Mouse (Mus musculus) left cerebral cortex, adult 2 months (tissue): ENCODE results near the gene Ywhah. TPM values are rescaled to one million over a fixed set of nuclear protein-coding genes. Genes with fewer than 3 reads are reported as not detected.
A peak's percentile ranks its signal among the peaks of the same experiment; 100 is the strongest.

ENCODE experiments used
- DNase-seq, 2 experiments: peaks; one replicate each; pipeline ENCODE4 v3.0.0; 2021 to 2022; ENCODE audit warnings: low spot score in 2 of 2, mixed read lengths in 1 of 2; ENCODE audit errors: extremely low spot score in 1 of 2
- H3K27ac ChIP-seq: fragments of 200-600 bp; 2 replicates; pipeline ENCODE4 v1.8.1; 2022
- H3K4me3 ChIP-seq: fragments of 200-600 bp; 2 replicates; pipeline ENCODE4 v1.8.1; 2022
- CTCF ChIP-seq: fragments of 200-600 bp; IDR thresholded peaks from 2 replicates; pipeline ENCODE4 v1.8.1; 2022; ENCODE audit warnings: antibody characterized with exemption, mild to moderate bottlenecking, moderate library complexity
- intact Hi-C: fragments of 180-260 bp; cut with DNase I; formaldehyde crosslinking; loops from one replicate; pipeline ENCODE4 v1.15.1; 2025
- long read RNA-seq, 2 experiments: library from polyadenylated mRNA; stranded (forward); transcript quantifications; one replicate each; pipeline ENCODE4 v2.0.0; 2021; ENCODE audit warnings: borderline mapping rate in 2 of 2
- total RNA-seq, 2 experiments: library from RNA; stranded (reverse); gene quantifications; 2 replicates each; pipeline ENCODE4 v1.2.3; 2021

The Ywhah gene
- total RNA-seq: 1,000 to 10,000 TPM; 1,061 to 1,220 TPM
- long read RNA-seq, experiment 1, transcript Ywhah-201 (2 exons, 1,764 nt): major isoform, 1,479 of 1,514 reads
- long read RNA-seq, experiment 1, partial matches to known transcripts: 4 of 1,514 reads
- long read RNA-seq, experiment 1, other reads (novel, unspliced or antisense): 28 of 1,514 reads
- long read RNA-seq, experiment 2, transcript Ywhah-201 (2 exons, 1,764 nt): major isoform, 866 of 885 reads
- long read RNA-seq, experiment 2, transcript Ywhah-204 (1 exons, 2,181 nt): minor isoform, 5 of 885 reads
- long read RNA-seq, experiment 2, partial matches to known transcripts: 12 of 885 reads
- long read RNA-seq, experiment 2, other reads (novel, unspliced or antisense): 2 of 885 reads

DNA sequence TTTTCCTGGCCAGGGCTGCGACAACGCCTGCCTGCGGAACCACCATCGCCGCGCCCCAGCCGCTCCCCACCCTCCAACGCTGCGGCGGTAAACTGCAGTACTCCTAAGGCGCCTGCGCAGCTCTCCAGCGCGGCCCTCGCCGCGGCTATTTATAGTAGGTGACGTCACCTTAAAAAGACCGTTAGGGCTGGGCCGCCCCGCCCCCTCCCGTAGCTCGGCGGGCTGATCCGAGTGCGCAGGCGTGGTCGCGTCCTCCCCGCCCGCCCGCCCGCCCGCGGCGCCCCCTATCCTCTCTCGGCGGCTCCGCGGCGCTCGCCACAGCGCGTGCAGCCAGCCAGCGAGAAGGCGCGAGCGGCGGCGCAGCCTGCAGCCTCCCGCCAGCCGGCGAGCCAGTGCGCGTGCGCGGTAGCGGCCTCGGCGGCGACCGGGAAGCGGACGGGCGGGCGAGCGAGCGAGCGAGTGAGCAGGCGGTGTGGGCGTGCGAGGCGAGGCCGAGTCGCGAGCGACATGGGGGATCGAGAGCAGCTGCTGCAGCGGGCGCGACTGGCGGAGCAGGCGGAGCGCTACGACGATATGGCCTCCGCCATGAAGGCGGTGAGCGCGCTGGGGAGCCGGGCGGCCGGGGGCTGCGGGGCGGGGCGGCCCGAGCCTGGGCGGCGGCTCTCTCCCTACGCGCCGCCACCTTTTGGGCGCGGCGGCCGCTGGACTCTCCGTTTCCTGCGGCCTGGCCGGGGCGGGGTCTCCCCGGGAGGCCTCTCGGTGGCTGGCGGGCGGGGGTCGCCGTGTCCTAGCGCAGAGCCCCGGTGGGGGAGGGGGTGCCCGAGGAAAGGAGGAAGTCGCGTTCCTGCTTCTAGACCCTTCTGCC, at the start of gene Ywhah:
Gene Ywhah (plus strand): TSS at position 256 of the 865 bp plus-strand sequence.
- intact Hi-C loops: loop anchor here (1.0 to 2.0 kb wide), 2 partner anchors 28 to 68 kb away; no protein-coding TSS in a partner anchor
- H3K27ac ChIP-seq: peak within 1 kb of the TSS; percentile 100
- peak; percentile 68 for TF ChIP-seq CTCF
- H3K4me3 ChIP-seq: peak within 1 kb of the TSS; percentile 66
- peak; percentile 97 to 98 for DNase-seq

DNA sequence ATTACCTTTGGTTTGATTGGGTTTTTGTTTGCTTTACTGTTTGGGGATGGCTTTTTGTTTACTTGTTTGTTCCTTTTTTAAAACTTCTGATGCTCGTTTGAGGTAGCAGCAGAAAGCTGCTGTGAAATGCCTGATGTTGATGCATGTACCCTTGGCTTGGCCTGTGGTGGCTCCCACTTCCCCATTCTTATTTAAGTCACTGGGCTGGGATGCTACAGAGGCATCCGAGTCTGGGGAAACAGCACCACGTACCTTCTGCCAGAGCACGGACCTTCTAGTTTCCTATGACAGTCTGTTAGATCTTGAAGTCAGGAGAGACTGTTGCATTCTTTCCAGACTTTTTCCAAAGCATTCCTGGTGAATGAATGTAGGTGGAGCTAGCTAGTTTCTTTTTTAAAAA, 42.1 kb upstream of the Ywhah start:
- DNase-seq: no peak
- no peak overlapping the region for H3K4me3 ChIP-seq
- TF ChIP-seq CTCF: no peak
- intact Hi-C loops: no loop called here
- peak overlapping the region; percentile 80 for H3K27ac ChIP-seq

DNA sequence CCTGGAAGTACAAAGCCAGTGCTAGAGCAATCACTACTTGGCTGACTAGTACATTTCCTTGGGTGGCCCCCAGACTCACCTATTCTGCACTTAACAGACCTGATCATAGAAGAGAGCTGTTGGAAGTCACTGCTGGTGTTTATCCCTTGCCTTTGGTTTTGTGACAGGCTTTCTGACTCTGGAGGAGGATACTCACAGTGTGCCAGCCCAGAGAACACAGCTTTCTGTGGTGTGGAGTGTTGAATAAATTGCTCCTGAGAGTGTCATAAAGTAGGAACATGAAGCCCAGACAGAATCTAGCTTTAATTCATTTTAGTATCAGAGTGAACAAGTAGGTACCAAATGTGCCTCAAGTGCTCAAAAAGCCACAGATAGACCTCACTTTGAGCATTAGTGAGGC, 41.4 kb upstream of the Ywhah start:
- no peak for DNase-seq
- peak overlapping the region; percentile 80 for H3K27ac ChIP-seq

DNA sequence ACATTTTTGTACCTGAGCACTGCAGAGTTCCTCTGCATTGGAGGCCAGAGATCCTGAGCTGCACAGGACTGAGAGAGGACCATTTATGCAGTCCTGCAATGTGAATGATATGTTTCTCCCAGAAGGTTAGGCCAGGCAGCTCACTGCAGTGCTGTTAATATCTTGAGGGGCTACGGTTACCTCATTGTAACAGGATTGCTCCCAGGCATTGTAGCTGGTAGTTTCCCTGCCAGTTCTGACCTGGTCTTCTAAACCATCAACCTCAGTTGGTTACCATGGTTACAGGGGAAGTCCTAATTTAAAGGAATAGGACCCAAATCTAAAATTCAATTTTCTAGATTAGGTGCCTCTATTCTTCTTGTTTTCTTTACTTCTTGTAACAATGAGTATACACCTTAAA, 33.2 kb upstream of the Ywhah start:
- intact Hi-C loops: no loop called here
- peak overlapping the region; percentile 38; the same call in 1 of the 2 replicates for H3K27ac ChIP-seq
- DNase-seq: no peak
- TF ChIP-seq CTCF: no peak
- H3K4me3 ChIP-seq: no peak overlapping the region

More for the DNA sequence above, 41.4 kb upstream of the Ywhah start:
- no peak for TF ChIP-seq CTCF
- no peak overlapping the region for H3K4me3 ChIP-seq
- intact Hi-C loops: no loop called here

DNA sequence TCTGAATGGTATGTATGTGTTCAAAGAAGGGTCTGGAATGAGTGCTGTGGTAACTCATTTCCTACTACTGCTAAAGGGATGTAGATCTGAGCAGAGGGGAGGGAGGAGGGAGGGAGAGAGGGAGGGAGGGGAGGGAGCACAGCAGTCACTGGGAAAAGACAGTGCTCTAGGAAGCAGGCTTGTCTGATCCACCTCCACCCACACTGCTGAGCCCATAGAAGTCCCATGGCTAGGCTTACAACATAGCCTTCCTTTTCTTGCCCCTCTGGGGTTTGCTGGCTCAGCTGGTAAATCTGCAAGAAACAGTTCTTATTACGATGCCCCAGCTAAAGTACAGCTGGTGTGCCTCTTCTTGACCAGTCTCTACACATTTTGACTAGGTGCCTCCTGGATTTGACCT, 30.7 kb upstream of the Ywhah start:
- Histone ChIP-seq H3K27ac (peak overlapping the region; percentile 69), H3K4me3 (no peak overlapping the region)
- no peak for TF ChIP-seq CTCF
- intact Hi-C loops: no loop called here
- peak in 1 of 2 experiments; percentile 11 for DNase-seq

DNA sequence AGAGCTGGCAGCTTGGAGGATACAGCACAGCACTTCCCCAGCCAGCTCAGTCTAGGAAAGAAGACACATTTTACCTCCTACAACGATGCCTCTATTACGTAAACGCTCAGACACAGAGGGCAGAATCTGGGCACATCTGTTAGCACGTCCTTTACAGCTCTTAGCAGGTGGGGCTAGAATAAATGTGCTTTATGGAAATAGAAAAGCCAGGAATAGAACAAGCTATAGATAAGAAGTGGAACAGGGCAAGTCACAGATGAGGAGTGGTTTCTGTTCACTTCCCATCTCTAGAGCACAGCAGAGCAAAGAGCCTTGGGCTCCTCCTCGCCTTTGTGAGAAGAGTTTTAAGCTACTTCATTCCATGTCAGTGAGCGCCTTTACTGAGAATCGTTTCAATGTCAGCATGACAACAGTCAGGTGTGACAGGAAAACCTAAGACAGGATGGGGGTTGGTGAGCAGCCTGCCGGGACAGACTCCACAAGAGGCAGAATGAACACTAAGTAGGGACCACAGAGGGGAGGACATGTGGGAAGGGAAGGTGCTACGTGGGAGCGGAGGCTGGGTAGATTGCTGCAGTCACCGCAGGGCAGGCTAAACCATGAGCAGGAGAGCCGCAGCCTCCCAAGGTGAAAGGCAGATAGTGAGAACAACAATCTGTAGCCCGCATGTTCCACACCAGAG, 28.5 kb upstream of the Ywhah start:
- TF ChIP-seq CTCF: no peak
- intact Hi-C loops: loop anchor here (1.0 to 2.0 kb wide), 4 partner anchors 11 to 60 kb away; partner anchors contain the start of gene Ywhah
- H3K4me3 ChIP-seq: no peak overlapping the region
- peak overlapping the region; percentile 95 for H3K27ac ChIP-seq
- no peak for DNase-seq

DNA sequence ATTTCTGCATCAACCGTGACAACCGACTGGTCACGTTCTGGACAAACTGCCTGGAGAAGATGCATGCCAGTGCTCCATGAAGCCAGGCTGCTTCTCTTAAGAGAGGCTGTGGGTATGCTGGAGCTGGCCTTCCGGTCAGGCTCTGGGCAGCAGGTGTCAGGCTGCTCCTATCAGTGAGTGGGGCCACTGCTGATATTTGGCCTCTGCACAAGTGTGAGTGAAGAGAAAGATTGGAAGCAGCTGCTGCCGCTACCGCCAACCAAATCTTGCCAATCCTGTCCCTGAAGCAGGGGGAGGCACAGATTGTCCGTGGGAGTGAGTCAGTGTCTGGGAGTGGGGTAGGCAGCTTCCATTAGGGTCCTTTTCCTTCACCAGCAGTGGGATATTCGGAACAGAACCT, 27.5 kb upstream of the Ywhah start:
- Histone ChIP-seq H3K27ac (peak overlapping the region; percentile 95), H3K4me3 (no peak overlapping the region)
- TF ChIP-seq CTCF: no peak; the same call in 1 of the 2 replicates
- peak; percentile 55 to 73 for DNase-seq
- intact Hi-C loops: loop anchor here (1.0 to 2.0 kb wide), 3 partner anchors 16 to 41 kb away; no protein-coding TSS in a partner anchor

DNA sequence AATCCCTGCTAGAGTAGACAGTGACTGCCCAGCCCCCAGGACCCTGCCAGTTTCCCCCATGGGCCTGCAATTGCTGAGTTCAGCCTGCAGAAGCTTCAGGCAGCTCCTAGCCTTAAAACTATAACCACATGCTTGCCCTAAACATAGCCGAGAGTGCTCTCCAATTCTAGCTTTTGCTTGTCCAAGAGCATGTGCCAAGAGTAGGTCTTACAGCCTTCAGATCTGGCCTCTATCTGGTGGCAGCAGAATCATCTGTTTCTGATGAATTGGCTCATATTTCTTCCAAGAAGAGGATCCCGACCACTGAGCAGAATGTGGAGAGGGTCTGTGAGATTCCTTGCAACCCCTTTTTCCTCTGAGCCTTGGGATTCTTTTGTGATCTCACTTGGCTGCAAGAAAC, 24.1 kb upstream of the Ywhah start:
- DNase-seq: no peak
- H3K27ac ChIP-seq: peak overlapping the region; percentile 73
- TF ChIP-seq CTCF: no peak; the same call in 1 of the 2 replicates

DNA sequence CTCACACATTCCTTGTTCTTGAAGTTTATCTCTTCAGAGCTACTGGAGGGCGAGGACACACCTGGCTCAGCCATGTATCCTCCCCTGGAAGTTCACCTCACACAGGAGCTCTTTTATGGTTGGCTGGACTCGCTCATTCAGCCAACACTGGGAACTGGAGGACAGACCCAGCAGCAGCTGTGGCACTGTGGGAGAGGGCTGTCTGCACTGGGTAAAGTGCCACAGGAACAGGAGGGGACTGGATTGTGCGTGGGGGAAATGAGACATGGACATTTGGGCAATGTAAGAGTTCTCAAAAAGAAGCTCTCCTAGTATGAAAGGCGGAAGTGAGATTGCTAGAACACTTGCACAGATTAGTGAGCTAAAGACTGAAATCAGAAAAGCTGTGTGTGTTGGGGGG, 22.9 kb upstream of the Ywhah start:
- intact Hi-C loops: no loop called here
- TF ChIP-seq CTCF: no peak
- no peak for DNase-seq
- Histone ChIP-seq H3K4me3 (no peak overlapping the region), H3K27ac (peak overlapping the region; percentile 73)

More for the DNA sequence above, 24.1 kb upstream of the Ywhah start:
- H3K4me3 ChIP-seq: no peak overlapping the region
- intact Hi-C loops: no loop called here

DNA sequence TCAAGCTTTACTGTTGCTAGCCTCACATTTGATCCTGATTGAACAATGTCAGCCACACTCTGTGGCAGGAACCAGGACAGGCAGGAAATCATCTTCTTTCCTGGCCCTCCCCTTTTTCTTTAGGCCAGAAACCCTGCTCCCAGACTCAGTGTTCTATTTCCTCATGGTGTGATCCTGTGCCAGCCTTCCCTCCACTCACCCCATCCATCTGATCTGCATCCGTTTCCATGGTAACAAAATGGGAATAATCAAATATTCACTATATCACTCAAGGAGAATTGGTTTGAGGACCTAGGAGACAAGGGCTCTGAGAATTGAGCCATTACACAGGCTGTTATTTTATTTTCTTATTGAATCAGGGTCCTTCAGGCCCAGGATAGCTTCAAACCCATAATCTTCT, 22.1 kb upstream of the Ywhah start:
- DNase-seq: no peak
- H3K27ac ChIP-seq: peak overlapping the region; percentile 73
- TF ChIP-seq CTCF: no peak
- intact Hi-C loops: no loop called here
- no peak overlapping the region for H3K4me3 ChIP-seq

DNA sequence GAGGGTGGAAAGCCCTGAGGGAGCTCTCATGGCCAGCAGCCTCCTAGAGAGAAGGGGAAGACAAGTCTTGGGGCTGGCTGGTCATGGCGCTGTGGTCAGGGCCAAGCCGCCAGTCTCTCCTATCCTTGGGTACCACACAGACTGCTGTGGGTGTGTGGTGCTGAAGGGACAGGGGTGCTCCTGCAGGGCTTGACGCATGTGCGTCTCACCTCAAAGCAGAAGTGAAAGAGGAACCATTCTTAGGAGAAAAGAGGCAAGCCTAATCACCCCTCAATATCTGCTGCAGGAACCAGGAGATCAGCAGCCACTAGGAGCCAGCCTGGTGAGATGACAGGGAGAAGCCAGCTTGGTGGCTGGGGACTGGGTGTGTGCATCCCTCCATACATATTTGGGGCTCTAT, 20.9 kb upstream of the Ywhah start:
- DNase-seq: no peak
- intact Hi-C loops: no loop called here
- Histone ChIP-seq H3K27ac (peak overlapping the region; percentile 73; the same call in 1 of the 2 replicates), H3K4me3 (no peak overlapping the region)
- no peak for TF ChIP-seq CTCF

DNA sequence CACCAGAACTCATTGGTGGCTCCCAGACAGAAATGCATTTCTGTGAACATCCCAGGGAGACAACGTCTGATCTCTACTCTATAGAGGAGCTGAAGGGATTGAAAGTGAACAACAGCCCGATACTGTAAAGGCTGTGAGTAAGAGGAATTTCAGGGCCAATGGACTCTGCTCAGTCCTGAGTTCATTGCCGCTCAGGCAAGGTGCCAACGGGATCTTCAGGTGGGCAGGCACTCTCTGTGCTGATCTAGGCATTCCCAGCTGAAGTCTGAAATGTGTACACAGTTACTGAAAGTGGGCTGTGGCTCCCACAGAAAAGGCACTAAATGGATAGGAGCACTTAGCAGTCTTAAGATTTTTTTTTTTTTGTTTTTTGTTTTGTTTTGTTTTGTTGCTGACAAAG, 19.8 kb upstream of the Ywhah start:
- H3K27ac ChIP-seq: peak overlapping the region; percentile 54; the same call in 1 of the 2 replicates
- DNase-seq: no peak
- TF ChIP-seq CTCF: no peak
- intact Hi-C loops: no loop called here
- H3K4me3 ChIP-seq: no peak overlapping the region
